Mouse (Mus musculus) stomach, embryonic 15.5 days (tissue): ENCODE measurements around the gene Tmbim4. TPM values are rescaled to one million over a fixed set of nuclear protein-coding genes. Genes with fewer than 3 reads are reported as not detected.

ENCODE experiments used
- ATAC-seq: fragments of 200-750 bp; cut with Nextera tagmentation; 2 replicates; pipeline ENCODE4 v1.8.0; 2017; ENCODE audit warnings: low read depth, moderate number of reproducible peaks, moderate TSS enrichment; ENCODE audit not compliant: insufficient read depth, low FRiP score
- H3K27ac ChIP-seq: fragments of 300-500 bp; sonication (generic); 2 replicates; pipeline ENCODE4 v1.5.1; 2015; ENCODE audit warnings: mild to moderate bottlenecking, inconsistent platforms
- H3K27me3 ChIP-seq: fragments of 300-500 bp; sonication (generic); replicated peaks from 2 replicates; pipeline ENCODE4 v1.6.1; 2015; ENCODE audit warnings: inconsistent platforms
- H3K36me3 ChIP-seq: fragments of 300-500 bp; sonication (generic); 2 replicates; pipeline ENCODE4 v1.6.1; 2015; ENCODE audit warnings: inconsistent platforms
- H3K4me1 ChIP-seq: fragments of 300-500 bp; sonication (generic); 2 replicates; pipeline ENCODE4 v1.6.1; 2015; ENCODE audit warnings: inconsistent platforms
- H3K4me2 ChIP-seq: fragments of 300-500 bp; sonication (generic); 2 replicates; pipeline ENCODE4 v1.6.1; 2015; ENCODE audit warnings: mild to moderate bottlenecking, inconsistent platforms
- H3K4me3 ChIP-seq: fragments of 300-500 bp; sonication (generic); replicated peaks from 2 replicates; pipeline ENCODE4 v1.5.1; 2015; ENCODE audit warnings: inconsistent platforms
- H3K9ac ChIP-seq: fragments of 300-500 bp; sonication (generic); 2 replicates; pipeline ENCODE4 v1.6.1; 2015; ENCODE audit warnings: inconsistent platforms
- H3K9me3 ChIP-seq: fragments of 300-500 bp; sonication (generic); 2 replicates; pipeline ENCODE4 v1.6.1; 2016; ENCODE audit warnings: inconsistent platforms
- WGBS: fragments of 180-500 bp; shearing (Covaris S2); methylation state at CpG from one replicate; pipeline ENCODE4 v1.1.7; 2015; 5-methylcytosine and 5-hydroxymethylcytosine counted together
- polyA plus RNA-seq: library from polyadenylated mRNA; unstranded; fragments of >200 nt; fragmentation: Nextera tagmentation; extraction: Ambion mirVana; gene quantifications from 2 replicates; pipeline ENCODE4 v1.2.1, GENCODE M21; 2015

Tmbim4 gene
- polyA plus RNA-seq, 1 experiment from 2014 or later, result 133 TPM

DNA sequence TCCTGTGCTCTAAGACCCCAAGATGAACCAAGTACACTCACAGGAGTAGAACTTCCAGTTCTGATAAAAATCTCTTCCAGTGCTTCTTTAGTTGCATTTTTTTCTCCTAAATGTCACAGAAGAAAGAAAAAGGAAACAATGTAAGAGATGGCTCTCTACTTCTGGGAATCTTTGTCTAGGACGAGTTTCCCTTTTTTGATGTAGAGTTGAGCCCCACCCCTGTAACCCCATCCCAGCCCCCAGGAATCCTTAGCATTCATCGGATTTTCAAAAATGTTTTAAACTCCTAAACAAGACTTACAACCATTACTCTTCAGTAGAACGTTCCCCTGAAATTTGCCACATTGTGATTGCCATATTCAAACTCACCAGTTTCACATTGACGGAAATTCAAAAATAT lies 31.1 kb upstream of the Tmbim4 start:
- WGBS, result 78% methylated on average over 4 of the region's 4 CpGs
- H3K4me3 ChIP-seq, result no peak overlapping the region
- H3K4me1 ChIP-seq, result no peaks in the 10 kb centered on the region
- no peak overlapping the region for H3K27ac ChIP-seq
- no peaks in the 10 kb centered on the region for H3K9me3 ChIP-seq
- no peak overlapping the region for H3K4me2 ChIP-seq
- H3K36me3 ChIP-seq, result no peaks in the 10 kb centered on the region
- no peaks in the 10 kb centered on the region for H3K27me3 ChIP-seq
- ATAC-seq, result no peak
- H3K9ac ChIP-seq, result no peak overlapping the region

DNA sequence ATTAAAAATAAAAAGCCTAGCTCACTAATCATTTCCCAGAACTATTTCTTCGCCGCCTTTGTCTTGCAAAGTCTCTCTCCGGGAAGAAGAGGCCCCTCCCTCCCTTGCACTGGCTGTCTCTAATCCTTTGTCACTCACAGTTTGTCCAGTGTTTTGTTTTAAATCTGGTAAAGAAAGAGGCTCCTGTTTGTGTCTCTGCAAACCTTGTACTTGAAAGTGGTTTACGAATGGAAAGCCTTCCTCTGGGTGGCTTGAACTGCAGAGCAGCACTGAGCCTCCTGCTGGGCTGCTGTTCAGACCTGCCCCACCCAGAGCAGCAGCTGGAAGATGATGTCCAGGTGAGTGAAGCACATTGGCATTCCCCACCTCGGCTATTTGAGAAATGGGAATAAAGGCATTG lies 30.1 kb upstream of the Tmbim4 start:
- H3K27me3 ChIP-seq, result no peaks in the 10 kb centered on the region
- H3K27ac ChIP-seq, result no peak overlapping the region
- no peaks in the 10 kb centered on the region for H3K9me3 ChIP-seq
- 52% methylated on average over 5 of the region's 5 CpGs for WGBS
- no peak overlapping the region for H3K4me3 ChIP-seq
- no peak for ATAC-seq
- H3K9ac ChIP-seq, result no peak overlapping the region
- no peaks in the 10 kb centered on the region for H3K36me3 ChIP-seq
- no peaks in the 10 kb centered on the region for H3K4me1 ChIP-seq
- no peak overlapping the region for H3K4me2 ChIP-seq

DNA sequence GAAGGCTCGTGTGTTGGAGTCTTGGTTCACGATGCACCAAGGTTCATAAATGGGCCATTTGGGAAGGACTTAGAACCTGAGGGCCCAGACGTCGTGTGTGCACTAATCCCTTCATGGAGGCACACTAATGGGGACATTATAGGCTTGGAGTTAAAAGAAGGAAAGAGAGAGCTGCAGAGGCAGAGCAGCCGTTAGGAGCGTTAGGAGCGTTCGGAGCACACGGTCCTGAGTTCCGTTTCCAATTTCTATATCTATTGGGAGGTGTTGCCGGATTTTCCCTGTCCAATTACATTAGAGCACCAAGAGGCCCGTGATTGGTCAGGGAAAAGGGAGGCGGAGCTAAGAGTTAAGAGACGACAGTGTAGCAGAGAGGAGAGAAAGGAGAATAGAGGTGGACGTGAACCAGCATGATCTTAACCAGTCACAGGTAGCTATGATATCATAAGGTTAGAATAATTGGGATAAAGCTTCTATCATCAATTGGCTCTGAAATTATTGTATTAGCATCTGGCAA lies 27.1 kb upstream of the Tmbim4 start:
- no peak overlapping the region for H3K9ac ChIP-seq
- no peaks in the 10 kb centered on the region for H3K4me1 ChIP-seq
- no peak overlapping the region for H3K4me2 ChIP-seq
- no peaks in the 10 kb centered on the region for H3K27me3 ChIP-seq
- WGBS, result 80% methylated on average over 15 of the region's 15 CpGs
- H3K4me3 ChIP-seq, result no peak overlapping the region
- no peak overlapping the region for H3K27ac ChIP-seq
- H3K36me3 ChIP-seq, result no peaks in the 10 kb centered on the region
- ATAC-seq, result no peak
- H3K9me3 ChIP-seq, result no peaks in the 10 kb centered on the region

DNA sequence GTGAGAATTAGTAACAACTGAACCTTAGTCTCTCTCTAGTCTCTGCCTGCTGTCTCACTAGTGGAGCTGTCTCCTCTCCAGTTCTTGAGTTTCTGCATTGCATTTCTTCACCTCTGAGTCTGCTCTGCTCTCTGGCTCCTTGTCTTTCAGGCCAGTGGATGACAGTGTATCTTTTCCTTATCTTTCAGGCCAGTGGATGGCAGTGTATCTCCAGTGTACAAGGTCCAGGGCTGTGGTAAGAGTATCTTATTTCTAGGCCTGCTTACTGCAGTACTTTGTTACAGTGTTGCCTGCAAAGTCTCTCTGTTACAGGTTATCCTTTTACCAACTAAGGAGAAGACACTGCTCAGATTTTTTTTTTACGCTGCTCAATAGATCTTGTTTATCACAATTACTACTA lies 18.5 kb upstream of the Tmbim4 start:
- no peak overlapping the region for H3K4me3 ChIP-seq
- H3K9ac ChIP-seq, result no peak overlapping the region
- 90% methylated on average over 1 of the region's 1 CpGs for WGBS
- no peaks in the 10 kb centered on the region for H3K27me3 ChIP-seq
- H3K9me3 ChIP-seq, result no peaks in the 10 kb centered on the region
- no peaks in the 10 kb centered on the region for H3K4me1 ChIP-seq
- no peak overlapping the region for H3K4me2 ChIP-seq
- ATAC-seq, result no peak
- H3K27ac ChIP-seq, result no peak overlapping the region
- no peaks in the 10 kb centered on the region for H3K36me3 ChIP-seq

DNA sequence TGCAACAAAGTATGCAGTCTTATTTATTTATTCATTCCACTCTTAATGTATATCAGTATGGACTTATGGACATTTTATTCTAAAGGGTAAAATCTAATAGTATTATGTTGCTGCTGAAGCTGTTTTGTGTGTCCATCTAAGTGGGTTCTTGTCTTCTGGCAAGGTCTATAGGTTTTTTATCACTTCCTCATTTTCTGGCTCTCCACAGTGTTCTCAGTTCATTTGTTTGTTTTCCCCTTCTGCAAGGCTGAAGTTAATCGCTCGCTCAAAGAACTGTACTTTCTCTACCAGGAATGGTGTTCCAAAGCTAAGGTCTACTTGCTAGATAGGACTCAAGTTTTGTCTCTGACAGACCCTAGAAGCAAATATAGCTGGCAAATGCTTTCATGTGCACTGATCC lies 18.0 kb upstream of the Tmbim4 start:
- Histone ChIP-seq H3K4me1 (no peaks in the 10 kb centered on the region), H3K9me3 (no peaks in the 10 kb centered on the region), H3K9ac (no peak overlapping the region), H3K27me3 (no peaks in the 10 kb centered on the region), H3K36me3 (no peaks in the 10 kb centered on the region), H3K27ac (no peak overlapping the region), H3K4me2 (no peak overlapping the region), H3K4me3 (no peak overlapping the region)
- WGBS, result 71% methylated on average over 2 of the region's 2 CpGs
- no peak for ATAC-seq

DNA sequence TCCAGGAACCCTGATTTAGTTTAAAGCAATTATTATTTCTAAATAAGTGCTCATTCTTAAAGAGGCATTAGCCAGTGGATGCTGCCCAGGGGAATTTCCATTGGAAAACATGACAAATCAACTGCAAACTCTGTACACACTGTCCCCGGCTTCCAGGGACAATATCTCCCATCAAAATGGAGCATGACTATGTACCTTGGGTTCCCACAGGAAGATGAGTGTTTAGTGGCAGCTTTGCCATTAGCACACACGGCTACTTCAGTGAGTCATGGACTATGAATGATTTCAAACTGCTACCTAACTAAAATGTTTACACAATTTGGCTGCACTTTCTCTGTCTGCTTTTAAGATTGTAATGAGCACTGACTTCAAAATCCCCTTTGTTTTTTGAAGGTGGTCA lies 12.9 kb upstream of the Tmbim4 start:
- WGBS, result 45% methylated on average over 2 of the region's 2 CpGs
- no peak overlapping the region for H3K27ac ChIP-seq
- ATAC-seq, result no peak

DNA sequence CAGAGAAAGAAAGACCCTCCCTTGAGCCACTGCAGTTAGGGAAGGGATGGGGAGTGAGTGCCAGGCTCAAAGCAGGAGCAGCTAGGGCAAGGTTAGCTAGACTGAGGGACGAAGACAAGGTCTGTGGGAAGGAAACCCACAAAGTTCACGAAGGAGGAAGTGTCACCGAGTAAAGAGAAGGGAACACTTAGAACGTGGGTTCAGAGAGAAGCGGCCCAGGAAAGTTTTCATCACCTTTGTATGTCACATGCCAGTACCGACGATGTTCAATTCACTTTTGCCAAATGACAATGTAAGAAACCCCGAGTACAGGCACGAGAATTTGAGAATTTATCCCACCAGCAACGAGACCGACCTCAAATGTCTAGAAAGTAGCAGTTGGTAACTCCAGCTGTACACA lies 12.1 kb upstream of the Tmbim4 start:
- no peak overlapping the region for H3K9ac ChIP-seq
- H3K9me3 ChIP-seq, result no peaks in the 10 kb centered on the region
- H3K4me1 ChIP-seq, result no peaks in the 10 kb centered on the region
- ATAC-seq, result no peak
- no peak overlapping the region for H3K4me2 ChIP-seq
- H3K27ac ChIP-seq, result no peak overlapping the region
- no peaks in the 10 kb centered on the region for H3K36me3 ChIP-seq
- H3K27me3 ChIP-seq, result no peaks in the 10 kb centered on the region
- no peak overlapping the region for H3K4me3 ChIP-seq
- 67% methylated on average over 11 of the region's 11 CpGs for WGBS

More for the DNA sequence above, 12.9 kb upstream of the Tmbim4 start:
- no peak overlapping the region for H3K4me2 ChIP-seq
- H3K4me3 ChIP-seq, result no peak overlapping the region
- no peaks in the 10 kb centered on the region for H3K36me3 ChIP-seq
- no peaks in the 10 kb centered on the region for H3K9me3 ChIP-seq
- no peaks in the 10 kb centered on the region for H3K27me3 ChIP-seq
- no peak overlapping the region for H3K9ac ChIP-seq
- no peaks in the 10 kb centered on the region for H3K4me1 ChIP-seq

DNA sequence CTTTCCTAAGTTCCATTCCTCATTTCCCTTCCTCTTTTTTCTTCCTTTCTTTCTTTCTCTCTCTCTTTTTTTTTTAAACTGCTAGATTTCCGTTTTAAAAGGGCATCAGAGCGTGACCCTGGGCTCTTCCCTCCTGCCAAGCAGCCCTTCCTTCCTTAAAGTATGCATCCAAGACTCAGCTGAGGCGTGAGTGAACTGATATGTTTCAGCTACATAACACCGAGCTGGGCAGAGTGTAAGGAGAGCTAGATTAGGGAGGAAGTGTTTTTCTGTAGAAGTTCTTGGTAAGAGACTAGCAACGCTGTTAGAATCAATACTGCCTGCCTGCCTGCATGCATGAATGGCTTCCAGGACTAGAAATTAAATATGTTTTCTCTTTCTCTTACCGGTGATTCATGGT lies 11.6 kb upstream of the Tmbim4 start:
- ATAC-seq, result no peak
- WGBS, result 40% methylated on average over 6 of the region's 6 CpGs
- no peak overlapping the region for H3K9ac ChIP-seq
- no peak overlapping the region for H3K4me3 ChIP-seq
- H3K27ac ChIP-seq, result no peak overlapping the region
- no peaks in the 10 kb centered on the region for H3K9me3 ChIP-seq
- H3K36me3 ChIP-seq, result no peaks in the 10 kb centered on the region
- no peaks in the 10 kb centered on the region for H3K27me3 ChIP-seq
- no peaks in the 10 kb centered on the region for H3K4me1 ChIP-seq
- H3K4me2 ChIP-seq, result no peak overlapping the region

DNA sequence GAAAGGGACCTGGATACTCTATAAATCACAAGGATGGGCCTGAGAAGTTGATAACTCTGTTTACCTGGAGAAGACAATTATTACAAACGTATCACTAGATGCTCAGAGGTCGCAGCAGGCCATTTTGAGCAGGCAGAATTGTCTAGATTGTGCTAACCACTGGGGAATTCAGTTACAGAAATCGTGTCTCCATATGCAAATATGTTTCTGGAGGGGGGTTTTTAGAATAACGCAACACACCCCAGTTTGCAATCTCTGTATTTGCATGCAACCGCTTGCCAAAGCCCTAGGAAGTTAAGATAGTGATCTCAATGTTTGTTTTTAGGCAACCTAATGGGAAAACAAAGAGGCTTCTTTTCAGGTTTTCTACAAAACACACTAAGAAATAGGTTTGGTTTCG lies 10.2 kb upstream of the Tmbim4 start:
- Histone ChIP-seq H3K36me3 (no peaks in the 10 kb centered on the region), H3K27me3 (no peaks in the 10 kb centered on the region), H3K9ac (no peak overlapping the region), H3K4me2 (no peak overlapping the region), H3K27ac (no peak overlapping the region), H3K4me1 (no peaks in the 10 kb centered on the region), H3K4me3 (no peak overlapping the region), H3K9me3 (no peaks in the 10 kb centered on the region)
- no peak for ATAC-seq
- WGBS, result 77% methylated on average over 6 of the region's 6 CpGs

DNA sequence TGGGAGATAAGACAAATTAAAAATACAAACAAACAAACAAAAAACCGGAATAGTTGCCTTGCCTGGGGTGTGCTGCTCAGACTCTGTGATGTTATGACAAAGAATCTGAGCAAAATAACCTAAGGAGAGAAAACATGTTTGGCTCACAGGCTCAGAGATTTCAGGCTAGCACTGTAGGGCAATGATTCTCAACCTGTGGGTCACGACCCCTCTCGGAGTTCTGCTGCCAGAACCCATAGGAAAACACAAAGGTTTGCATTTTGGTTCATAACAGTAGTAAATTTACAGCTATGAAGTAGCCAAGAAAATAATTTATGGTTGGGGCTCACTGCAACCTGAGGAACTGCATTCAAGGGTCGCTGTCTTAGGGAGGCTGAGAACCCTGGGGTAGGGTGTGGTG lies 9.1 kb upstream of the Tmbim4 start:
- 82% methylated on average over 4 of the region's 4 CpGs for WGBS

DNA sequence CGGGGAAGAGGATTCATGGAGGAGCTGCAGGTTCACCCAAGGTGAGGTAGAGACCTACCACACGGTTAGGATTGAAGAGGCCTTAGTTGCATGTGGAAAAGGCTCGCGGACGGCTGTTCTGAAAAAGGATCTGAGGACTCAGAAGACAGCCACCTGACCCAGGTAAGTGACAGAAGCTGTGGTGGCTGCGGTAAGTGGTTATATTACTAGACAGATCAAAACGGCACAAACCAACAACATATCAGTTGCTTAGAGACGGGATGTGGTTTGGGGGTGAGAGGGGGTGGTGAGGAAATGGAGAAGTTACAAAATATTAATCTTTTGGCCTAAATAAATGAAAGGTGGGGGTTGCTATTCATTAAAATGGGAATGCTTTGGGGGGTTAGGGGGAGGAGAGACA lies 8.1 kb upstream of the Tmbim4 start:
- Histone ChIP-seq H3K27ac (no peak overlapping the region), H3K9me3 (no peaks in the 10 kb centered on the region), H3K4me2 (no peak overlapping the region), H3K36me3 (no peaks in the 10 kb centered on the region), H3K27me3 (no peaks in the 10 kb centered on the region), H3K4me3 (no peak overlapping the region), H3K9ac (no peak overlapping the region), H3K4me1 (no peaks in the 10 kb centered on the region)
- WGBS, result 87% methylated on average over 8 of the region's 8 CpGs
- no peak for ATAC-seq

More for the DNA sequence above, 9.1 kb upstream of the Tmbim4 start:
- ATAC-seq, result no peak
- no peak overlapping the region for H3K4me2 ChIP-seq
- H3K9me3 ChIP-seq, result no peaks in the 10 kb centered on the region
- H3K4me1 ChIP-seq, result no peaks in the 10 kb centered on the region
- no peak overlapping the region for H3K9ac ChIP-seq
- no peaks in the 10 kb centered on the region for H3K27me3 ChIP-seq
- no peak overlapping the region for H3K4me3 ChIP-seq
- H3K27ac ChIP-seq, result no peak overlapping the region
- H3K36me3 ChIP-seq, result no peaks in the 10 kb centered on the region

DNA sequence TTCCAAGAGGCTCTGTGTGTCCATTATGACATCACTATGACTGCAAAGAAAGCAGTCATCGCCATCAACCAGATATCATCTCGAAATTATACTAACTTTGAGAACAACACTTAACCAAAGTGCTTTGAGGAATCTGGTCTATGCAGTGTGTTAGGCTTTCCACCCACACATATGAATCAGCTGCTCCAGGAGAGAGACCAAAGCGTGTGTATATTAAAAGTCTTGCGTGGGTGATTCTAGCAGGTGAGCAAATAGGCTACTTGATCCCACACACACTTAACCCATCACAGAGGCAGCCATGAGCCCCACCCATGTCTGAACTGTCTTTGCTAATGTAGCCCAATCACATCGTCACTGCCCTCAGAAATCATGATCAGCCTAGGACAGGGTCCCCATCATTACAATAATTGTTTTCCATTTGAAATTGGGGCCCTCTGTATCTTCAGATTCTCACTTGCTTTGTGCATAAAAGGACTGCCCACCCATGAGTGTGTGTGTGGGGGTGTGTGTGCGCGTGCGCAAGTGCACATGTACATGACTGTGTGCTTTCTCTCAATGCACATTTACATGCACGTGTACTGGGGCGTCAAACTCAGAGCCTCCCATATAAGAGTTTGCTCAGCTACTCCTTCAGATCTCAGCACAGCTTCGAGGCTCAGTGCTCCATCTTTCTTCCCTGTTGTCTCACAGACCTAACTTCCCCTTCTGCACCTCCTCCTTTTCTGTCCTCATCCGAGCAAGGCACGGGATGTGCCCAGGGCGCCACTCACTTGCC lies 4.1 kb upstream of the Tmbim4 start:
- WGBS, result 74% methylated on average over 14 of the region's 14 CpGs
- H3K36me3 ChIP-seq, result no peaks in the 10 kb centered on the region
- H3K27me3 ChIP-seq, result peaks cover 10% of the 10 kb centered on the region; the same call in 1 of the 2 replicates
- H3K4me3 ChIP-seq, result no peak overlapping the region
- ATAC-seq, result no peak
- no peaks in the 10 kb centered on the region for H3K9me3 ChIP-seq
- H3K9ac ChIP-seq, result no peak overlapping the region
- H3K4me2 ChIP-seq, result no peak overlapping the region
- H3K27ac ChIP-seq, result no peak overlapping the region
- H3K4me1 ChIP-seq, result peaks cover 8% of the 10 kb centered on the region; the same call in 1 of the 2 replicates
